Mouse (Mus musculus) cerebellum, postnatal 10 days (tissue): Measurements from ENCODE around the gene Cnot1.

Experiments
- DNase-seq, 2 experiments: peaks; one replicate each; pipeline ENCODE4 v3.0.0; 2021; ENCODE audit warnings: mixed read lengths in 2 of 2

The Cnot1 gene

GRCm38 (mm10) chr8:95688073-95688672 lies 119.1 kb downstream of the Cnot1 start:
- DNase-seq = peak in 1 of 2 experiments; percentile 53

GRCm38 (mm10) chr8:95678024-95678611 lies 129.1 kb downstream of the Cnot1 start:
- DNase-seq = peak; percentile 55 to 56

- DNase-seq = peak; percentile 38 to 48
Measured at GRCm38 (mm10) chr8:95677591-95678023, 129.7 kb downstream of the Cnot1 start.

GRCm38 (mm10) chr8:95676631-95677030 lies 130.6 kb downstream of the Cnot1 start, which contains the start of gene Ndrg4:
TSS of gene Ndrg4 (plus strand) at chr8:95676980.
- no peak for DNase-seq

DNA sequence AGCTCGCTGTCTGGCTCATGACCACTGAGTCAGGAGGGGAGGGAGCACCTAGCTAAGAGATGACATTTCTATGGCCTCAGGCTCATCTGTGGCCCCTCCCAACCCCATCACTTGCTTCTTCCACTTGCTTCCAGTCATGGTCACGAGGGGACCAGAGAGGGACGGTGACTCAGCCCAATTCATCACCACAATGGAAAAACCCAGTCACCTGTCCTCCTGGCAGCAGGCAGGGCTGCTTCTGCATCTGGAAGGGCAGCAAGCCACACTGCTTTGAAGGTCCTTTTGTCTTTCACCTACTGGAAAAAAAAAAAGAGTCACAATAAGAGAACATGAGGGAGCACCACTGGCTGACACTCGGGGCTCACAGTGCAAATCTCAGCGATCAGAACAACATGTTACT lies 134.5 kb downstream of the Cnot1 start:
- DNase-seq = no peak

- no peak for DNase-seq
Measured at GRCm38 (mm10) chr8:95671861-95672260, 135.4 kb downstream of the Cnot1 start.

DNA sequence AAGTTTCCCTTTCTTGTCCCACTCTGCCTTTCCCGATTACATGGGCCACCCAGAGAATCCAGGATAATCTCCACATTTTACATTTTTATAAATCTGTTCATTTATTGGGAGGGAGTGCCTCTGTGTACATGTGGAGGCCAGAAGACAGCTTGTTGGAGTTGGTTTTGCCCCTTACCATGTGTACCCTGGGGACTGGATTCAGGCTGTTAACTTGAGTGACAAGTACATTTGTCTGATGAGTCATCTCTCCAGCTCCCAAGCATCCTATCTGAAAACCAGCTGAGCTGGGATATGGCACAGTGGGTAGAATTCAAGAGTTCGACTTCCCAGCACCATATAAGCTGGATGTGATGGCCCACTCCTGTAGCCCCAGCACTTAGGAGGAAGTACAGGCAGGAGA lies 137.3 kb downstream of the Cnot1 start:
- DNase-seq = no peak
